Mouse (Mus musculus) limb, embryonic 14.5 days (tissue): Measurements from ENCODE around the gene Cacna1f. TPM values are rescaled to one million over a fixed set of nuclear protein-coding genes. Genes with fewer than 3 reads are reported as not detected.
A peak's percentile ranks its signal among the peaks of the same experiment; 100 is the strongest.

Source experiments
- ATAC-seq: fragments of 200-750 bp; cut with Nextera tagmentation; 2 replicates; pipeline ENCODE4 v1.8.0; 2017; ENCODE audit warnings: low read depth, moderate number of reproducible peaks, moderate TSS enrichment; ENCODE audit not compliant: low FRiP score
- DNase-seq: peaks from one replicate; pipeline ENCODE4 v3.0.0-alpha.2; 2015; ENCODE audit warnings: low spot score
- H3K27ac ChIP-seq: fragments of 300-500 bp; sonication (generic); replicated peaks from 2 replicates; pipeline ENCODE4 v1.5.1; 2014; ENCODE audit warnings: low read depth, mild to moderate bottlenecking, low read length, moderate library complexity, mixed read lengths
- H3K27me3 ChIP-seq: fragments of 300-500 bp; sonication (generic); 2 replicates; pipeline ENCODE4 v1.6.1; 2014; ENCODE audit warnings: low read length, mixed read lengths; ENCODE audit not compliant: control insufficient read depth, insufficient read depth
- H3K36me3 ChIP-seq: fragments of 300-500 bp; sonication (generic); 2 replicates; pipeline ENCODE4 v1.6.1; 2014; ENCODE audit warnings: mild to moderate bottlenecking, low read length, moderate library complexity, mixed read lengths; ENCODE audit not compliant: control insufficient read depth, insufficient read depth
- H3K4me1 ChIP-seq: fragments of 300-500 bp; sonication (generic); 2 replicates; pipeline ENCODE4 v1.6.1; 2014; ENCODE audit warnings: antibody characterized with exemption, low read length, mixed read lengths; ENCODE audit not compliant: control insufficient read depth, insufficient read depth
- H3K4me2 ChIP-seq: fragments of 300-500 bp; sonication (generic); replicated peaks from 2 replicates; pipeline ENCODE4 v1.6.1; 2014; ENCODE audit warnings: low read depth, mild to moderate bottlenecking, low read length, moderate library complexity; ENCODE audit not compliant: severe bottlenecking
- H3K4me3 ChIP-seq: fragments of 300-500 bp; sonication (generic); replicated peaks from 2 replicates; pipeline ENCODE4 v1.5.1; 2014; ENCODE audit warnings: low read length
- H3K9ac ChIP-seq: fragments of 300-500 bp; sonication (generic); 2 replicates; pipeline ENCODE4 v1.6.1; 2014; ENCODE audit warnings: mild to moderate bottlenecking, low read depth, low read length, moderate library complexity; ENCODE audit not compliant: severe bottlenecking
- H3K9me3 ChIP-seq: fragments of 300-500 bp; sonication (generic); 2 replicates; pipeline ENCODE4 v1.6.1; 2016; ENCODE audit warnings: low read length; ENCODE audit not compliant: control insufficient read depth
- POLR2A ChIP-seq: fragments of 200-500 bp; IDR thresholded peaks from 2 replicates; pipeline ENCODE4 v1.8.0; 2012; ENCODE audit warnings: inconsistent platforms, mild to moderate bottlenecking, moderate library complexity, borderline replicate concordance; ENCODE audit not compliant: insufficient read depth, insufficient read length; ENCODE audit errors: extremely low read depth
- whole genome bisulfite sequencing: fragments of 180-500 bp; shearing (Covaris S2); extraction: QIAGEN DNeasy Blood & Tissue Kit; methylation state at CpG from one replicate; pipeline ENCODE4 v1.1.7; 2014; 5-methylcytosine and 5-hydroxymethylcytosine counted together
- polyA plus RNA-seq, 2 experiments: library from polyadenylated mRNA; depleted of rRNA in 1 of 2; stranded (reverse) in 1 of 2; unstranded in 1 of 2; fragments of >200 nt; fragmentation: Nextera tagmentation in 1 of 2; extraction: Ambion mirVana in 1 of 2; gene quantifications; 2 replicates each; pipeline versions ENCODE4 v1.2.1 to v1.2.3; 2012 to 2014

Gene Cacna1f
- polyA plus RNA-seq, 2 experiments, result 0.04 TPM

DNA sequence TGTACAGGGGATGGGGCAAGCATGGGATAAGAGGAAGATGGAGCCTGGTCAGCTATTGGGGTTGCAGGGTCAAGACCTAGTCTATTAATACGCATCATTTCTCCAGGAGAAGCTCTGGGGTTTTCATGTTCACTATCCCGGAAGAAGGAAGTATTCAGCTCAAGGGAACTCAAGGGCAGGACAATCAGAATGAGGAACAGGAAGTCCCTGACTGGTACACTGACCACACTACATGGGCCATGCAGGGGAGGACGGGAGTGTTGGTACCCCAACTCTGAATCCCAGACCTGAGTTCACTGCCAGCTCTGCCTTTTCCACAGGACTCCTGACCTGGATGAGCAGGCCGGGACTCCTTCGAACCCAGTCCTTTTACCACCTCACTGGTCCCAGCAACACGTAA is 25.7 kb downstream of the Cacna1f start:
- no peak overlapping the region for H3K4me2 ChIP-seq
- ATAC-seq (no peak), DNase-seq (no peak)
- no peak overlapping the region for H3K27ac ChIP-seq
- H3K9ac ChIP-seq, result no peak overlapping the region
- no peaks in the 10 kb centered on the region for H3K36me3 ChIP-seq
- no peak overlapping the region for H3K4me3 ChIP-seq
- H3K9me3 ChIP-seq, result no peaks in the 10 kb centered on the region
- no peak for TF ChIP-seq POLR2A
- 87% methylated on average over 6 of the region's 6 CpGs for WGBS
- no peaks in the 10 kb centered on the region for H3K27me3 ChIP-seq
- H3K4me1 ChIP-seq, result no peaks in the 10 kb centered on the region

DNA sequence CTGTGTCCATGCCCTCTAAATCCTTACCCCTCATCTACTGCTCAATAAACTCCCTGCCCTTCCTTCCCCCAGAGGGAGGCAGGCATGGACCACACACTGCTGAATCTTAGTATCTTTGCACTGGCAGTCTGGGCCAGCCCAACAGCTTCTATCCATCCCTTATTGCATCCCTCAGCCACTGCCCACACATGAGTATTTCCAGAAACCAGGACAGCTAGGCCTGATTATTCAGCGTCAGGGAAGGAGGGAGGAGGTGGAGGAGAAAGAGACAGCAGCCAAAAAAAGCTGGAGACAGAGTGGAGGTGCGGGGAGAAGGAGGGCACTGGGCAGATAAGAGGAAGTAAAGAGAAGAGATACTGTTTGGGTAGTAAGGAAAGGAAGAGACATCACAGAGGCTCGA is 28.2 kb downstream of the Cacna1f start:
- DNase-seq, result no peak
- Histone ChIP-seq H3K9me3 (no peaks in the 10 kb centered on the region), H3K9ac (no peak overlapping the region), H3K4me2 (no peak overlapping the region), H3K27ac (no peak overlapping the region), H3K4me1 (no peaks in the 10 kb centered on the region), H3K4me3 (no peak overlapping the region), H3K36me3 (no peaks in the 10 kb centered on the region), H3K27me3 (no peaks in the 10 kb centered on the region)
- 62% methylated on average over 3 of the region's 3 CpGs for WGBS
- ATAC-seq, result no peak
- no peak for TF ChIP-seq POLR2A

DNA sequence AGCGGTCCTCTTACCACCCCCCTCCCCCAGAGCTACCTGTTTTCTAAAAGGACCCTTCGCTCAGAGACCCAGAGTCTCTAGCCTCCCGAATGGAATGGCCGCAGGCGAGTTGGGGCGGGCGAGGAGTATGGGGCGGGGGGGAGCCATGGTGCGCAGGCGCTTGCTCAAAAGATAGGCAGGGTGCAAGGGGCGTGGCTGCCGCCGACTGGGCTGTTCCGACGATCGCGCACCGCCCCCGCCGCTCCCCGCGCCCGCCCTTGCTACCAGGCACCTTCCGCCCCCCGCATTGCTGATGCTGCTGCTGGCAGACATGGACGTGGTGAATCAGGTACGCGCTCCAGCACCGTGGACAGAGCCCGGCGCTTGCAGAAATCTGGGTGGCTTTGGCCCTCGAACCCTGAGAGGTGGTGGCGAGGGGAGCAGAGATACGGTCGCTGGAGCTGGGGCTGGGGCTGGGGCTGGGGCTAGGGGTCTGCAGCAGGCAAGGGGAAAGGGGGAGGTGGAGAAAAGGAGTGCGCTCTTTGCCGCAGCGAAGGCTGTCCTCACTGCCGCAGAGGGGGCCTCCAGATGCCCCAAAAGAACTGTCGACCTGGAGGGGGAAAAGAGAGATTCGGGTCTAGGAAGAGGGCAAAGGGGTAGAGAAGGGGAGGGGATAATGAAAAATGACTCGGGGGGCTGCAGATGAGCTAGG is 31.7 kb downstream of the Cacna1f start, which contains the start of gene Syp:
TSS of gene Syp (plus strand) at position 71 of the 691 bp plus-strand sequence.
- no peaks in the 10 kb centered on the region for H3K4me1 ChIP-seq
- 24% methylated on average over 33 of the region's 42 CpGs for WGBS
- peak within 1 kb of the TSS; percentile 42 for H3K4me2 ChIP-seq
- ATAC-seq (peak; percentile 83), DNase-seq (peak; percentile 69)
- no peak within 1 kb of the TSS for H3K27ac ChIP-seq
- peak within 1 kb of the TSS; percentile 20 for H3K4me3 ChIP-seq
- H3K27me3 ChIP-seq, result no peaks in the 10 kb centered on the region; the same call in 1 of the 2 replicates
- H3K36me3 ChIP-seq, result no peaks in the 10 kb centered on the region
- H3K9ac ChIP-seq, result no peak within 1 kb of the TSS
- H3K9me3 ChIP-seq, result no peaks in the 10 kb centered on the region
- TF ChIP-seq POLR2A, result no peak

DNA sequence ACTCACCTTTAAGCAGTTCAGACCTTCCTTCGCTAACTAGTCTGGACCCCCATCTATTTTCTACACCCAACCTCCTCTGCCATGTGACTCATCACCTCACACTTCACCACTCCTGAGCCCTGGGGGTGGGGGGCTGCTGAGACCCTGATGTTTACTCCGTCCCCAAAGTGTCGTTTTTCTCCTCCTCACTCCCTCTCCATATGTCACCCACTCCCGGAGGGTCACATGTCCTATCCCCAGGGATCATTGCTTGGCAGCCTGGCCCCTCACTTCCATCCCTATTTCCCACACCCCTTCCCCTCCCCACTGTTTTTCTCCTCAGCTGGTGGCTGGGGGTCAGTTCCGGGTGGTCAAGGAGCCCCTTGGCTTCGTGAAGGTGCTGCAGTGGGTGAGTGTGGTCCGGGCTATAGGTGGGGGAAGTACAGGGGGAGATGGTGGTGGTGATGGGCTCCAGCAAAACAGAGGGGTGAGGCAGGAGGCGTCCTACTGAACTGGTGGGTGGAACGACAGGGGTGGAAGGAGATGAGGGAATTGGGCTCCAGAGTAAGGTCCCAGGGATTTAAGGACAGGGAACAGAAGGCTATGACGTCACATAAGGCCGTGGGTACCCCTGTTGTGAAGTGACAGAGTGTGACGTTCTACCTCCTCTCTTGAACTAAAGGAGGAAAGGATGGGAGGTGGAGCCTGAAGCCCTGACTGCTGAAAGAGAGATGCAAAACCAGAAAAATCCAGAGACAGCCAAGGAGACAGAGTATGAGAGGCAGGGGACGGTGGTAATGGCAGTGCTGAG is 32.8 kb downstream of the Cacna1f start:
- Histone ChIP-seq H3K9ac (no peak overlapping the region), H3K36me3 (no peaks in the 10 kb centered on the region), H3K4me3 (no peak overlapping the region), H3K4me2 (no peak overlapping the region), H3K27ac (no peak overlapping the region), H3K27me3 (no peaks in the 10 kb centered on the region; the same call in 1 of the 2 replicates), H3K9me3 (no peaks in the 10 kb centered on the region), H3K4me1 (no peaks in the 10 kb centered on the region)
- ATAC-seq, result no peak
- DNase-seq, result no peak
- TF ChIP-seq POLR2A, result no peak
- WGBS, result 23% methylated on average over 13 of the region's 13 CpGs

DNA sequence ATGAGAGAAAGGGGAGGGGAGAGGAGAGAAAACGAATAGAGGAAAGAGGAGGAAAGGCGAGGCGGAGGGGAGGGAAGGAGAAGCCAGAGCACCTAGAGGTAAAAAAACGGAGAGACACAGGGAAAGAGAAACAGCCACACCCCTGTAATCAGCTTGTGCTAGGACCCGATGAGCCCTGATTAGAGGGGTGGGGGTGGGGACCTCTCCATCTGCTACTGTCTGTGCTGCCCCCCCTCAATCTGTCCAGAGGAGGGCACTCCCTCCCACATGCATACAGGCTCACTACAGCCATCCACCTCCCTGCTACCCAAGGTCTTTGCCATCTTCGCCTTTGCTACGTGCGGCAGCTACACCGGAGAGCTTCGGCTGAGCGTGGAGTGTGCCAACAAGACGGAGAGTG is 33.9 kb downstream of the Cacna1f start:
- no peak for TF ChIP-seq POLR2A
- Histone ChIP-seq H3K4me3 (no peak overlapping the region), H3K9ac (no peak overlapping the region), H3K27ac (no peak overlapping the region), H3K27me3 (no peaks in the 10 kb centered on the region; the same call in 1 of the 2 replicates), H3K9me3 (no peaks in the 10 kb centered on the region), H3K36me3 (no peaks in the 10 kb centered on the region), H3K4me1 (no peaks in the 10 kb centered on the region), H3K4me2 (no peak overlapping the region)
- DNase-seq (no peak), ATAC-seq (no peak)
- 28% methylated on average over 10 of the region's 12 CpGs for WGBS
